Mouse (Mus musculus): Measurements from ENCODE around the gene AC124108.1. TPM values are rescaled to one million over a fixed set of nuclear protein-coding genes. Genes with fewer than 3 reads are reported as not detected.
A peak's percentile ranks its signal among the peaks of the same experiment; 100 is the strongest.

The AC124108.1 gene
- polyA plus RNA-seq, 1 experiment from 2014 or later: 4.8 TPM

GRCm38 (mm10) chr1:132210922-132211321, 19.7 kb downstream of the AC124108.1 start:
- no peak overlapping the region for H3K9ac ChIP-seq (ENCODE audit: low read depth, low read length)
- peaks cover 4% of the 10 kb centered on the region; the same call in 1 of the 2 replicates for H3K4me1 ChIP-seq (replicated peaks; ENCODE audit: control insufficient read depth, insufficient read depth, low read length)
- no peaks in the 10 kb centered on the region for H3K36me3 ChIP-seq (ENCODE audit: control insufficient read depth, insufficient read depth, low read length)
- no peak overlapping the region for H3K4me2 ChIP-seq (replicated peaks; ENCODE audit: low read depth, low read length)
- no peak overlapping the region for H3K4me3 ChIP-seq (ENCODE audit: low read depth, low read length)
- H3K27me3 ChIP-seq (ENCODE audit: control insufficient read depth, insufficient read depth, low read length): peaks cover 2% of the 10 kb centered on the region; the same call in 1 of the 2 replicates
- H3K27ac ChIP-seq (ENCODE audit: low read depth, low read length): no peak overlapping the region
- ATAC-seq (ENCODE audit: low FRiP score) (no peak), DNase-seq (ENCODE audit: low spot score) (peak; percentile 70)
- WGBS: 14% methylated on average over 7 of the region's 7 CpGs
- no peaks in the 10 kb centered on the region for H3K9me3 ChIP-seq (ENCODE audit: control insufficient read depth, low read length)

DNA sequence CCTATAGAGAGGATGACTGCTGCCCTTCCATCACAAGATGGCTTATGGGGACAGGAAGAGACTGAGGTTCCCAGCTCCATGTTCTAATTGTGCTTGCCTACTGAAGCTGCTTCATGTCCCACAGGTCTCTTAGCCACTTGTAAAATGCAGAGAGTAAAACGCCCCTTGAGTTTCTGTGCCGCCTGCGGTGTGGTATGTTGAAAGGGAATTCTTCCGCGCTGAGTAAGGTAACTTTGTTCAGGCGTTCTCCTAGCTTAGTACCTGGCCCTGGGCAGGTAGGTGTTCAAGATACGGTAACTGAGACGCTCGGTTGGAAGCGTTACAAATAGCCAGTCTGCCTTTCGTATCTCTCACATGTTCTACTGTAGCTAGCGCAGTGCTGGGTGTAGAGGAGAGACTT, 20.4 kb downstream of the AC124108.1 start:
- WGBS: 35% methylated on average over 12 of the region's 12 CpGs
- Histone ChIP-seq H3K4me1 (replicated peaks; ENCODE audit: control insufficient read depth, insufficient read depth, low read length) (peaks cover 4% of the 10 kb centered on the region; the same call in 1 of the 2 replicates), H3K36me3 (ENCODE audit: control insufficient read depth, insufficient read depth, low read length) (no peaks in the 10 kb centered on the region), H3K27me3 (ENCODE audit: control insufficient read depth, insufficient read depth, low read length) (peaks cover 2% of the 10 kb centered on the region; the same call in 1 of the 2 replicates), H3K4me3 (ENCODE audit: low read depth, low read length) (no peak overlapping the region), H3K4me2 (replicated peaks; ENCODE audit: low read depth, low read length) (no peak overlapping the region), H3K27ac (ENCODE audit: low read depth, low read length) (no peak overlapping the region), H3K9ac (ENCODE audit: low read depth, low read length) (no peak overlapping the region), H3K9me3 (ENCODE audit: control insufficient read depth, low read length) (no peaks in the 10 kb centered on the region)
- ATAC-seq (ENCODE audit: low FRiP score) (no peak), DNase-seq (ENCODE audit: low spot score) (no peak)

- WGBS: 4% methylated on average over 20 of the region's 20 CpGs
- Histone ChIP-seq H3K9ac (ENCODE audit: low read depth, low read length) (no peak overlapping the region), H3K27me3 (ENCODE audit: control insufficient read depth, insufficient read depth, low read length) (peaks cover under 1% of the 10 kb centered on the region; the same call in 1 of the 2 replicates), H3K27ac (ENCODE audit: low read depth, low read length) (peak overlapping the region; percentile 59; the same call in 1 of the 2 replicates), H3K4me1 (replicated peaks; ENCODE audit: control insufficient read depth, insufficient read depth, low read length) (peaks cover 4% of the 10 kb centered on the region; the same call in 1 of the 2 replicates), H3K4me3 (ENCODE audit: low read depth, low read length) (peak overlapping the region; percentile 21), H3K9me3 (ENCODE audit: control insufficient read depth, low read length) (no peaks in the 10 kb centered on the region), H3K4me2 (replicated peaks; ENCODE audit: low read depth, low read length) (peak overlapping the region; percentile 17), H3K36me3 (ENCODE audit: control insufficient read depth, insufficient read depth, low read length) (no peaks in the 10 kb centered on the region)
- DNase-seq (ENCODE audit: low spot score) (peak; percentile 82), ATAC-seq (ENCODE audit: low FRiP score) (0 out of 2 replicates have a peak, but pooled peaks have one; percentile 5)
Observed at GRCm38 (mm10) chr1:132212218-132212617, 21.0 kb downstream of the AC124108.1 start.

DNA sequence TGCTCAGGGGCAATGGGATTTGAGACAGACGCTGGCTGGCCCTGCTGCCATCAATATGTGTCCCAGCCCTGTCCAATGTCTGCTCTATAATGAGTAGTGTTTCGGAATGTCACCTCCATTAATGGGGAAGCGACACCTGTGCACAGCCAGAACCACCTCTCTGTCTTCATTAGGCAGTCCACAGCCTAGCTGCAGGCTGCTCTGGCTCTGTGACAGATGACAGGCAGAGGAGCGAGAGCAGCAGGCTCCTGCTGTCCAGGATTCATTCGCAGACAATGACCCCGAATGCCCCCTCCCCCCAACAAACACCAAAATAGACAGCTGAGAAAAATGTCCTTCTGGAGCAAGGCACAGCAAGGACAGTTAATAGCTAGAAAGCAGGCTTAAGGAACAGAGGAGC, 21.8 kb downstream of the AC124108.1 start:
- peak; percentile 56 for DNase-seq (ENCODE audit: low spot score)
- no peaks in the 10 kb centered on the region for H3K9me3 ChIP-seq (ENCODE audit: control insufficient read depth, low read length)
- peaks cover 4% of the 10 kb centered on the region; the same call in 1 of the 2 replicates for H3K4me1 ChIP-seq (replicated peaks; ENCODE audit: control insufficient read depth, insufficient read depth, low read length)
- H3K4me3 ChIP-seq (ENCODE audit: low read depth, low read length): no peak overlapping the region
- ATAC-seq (ENCODE audit: low FRiP score): peak; percentile 87
- H3K27ac ChIP-seq (ENCODE audit: low read depth, low read length): peak overlapping the region; percentile 59
- H3K27me3 ChIP-seq (ENCODE audit: control insufficient read depth, insufficient read depth, low read length): no peaks in the 10 kb centered on the region
- WGBS: 22% methylated on average over 6 of the region's 6 CpGs
- no peak overlapping the region for H3K9ac ChIP-seq (ENCODE audit: low read depth, low read length)
- H3K4me2 ChIP-seq (replicated peaks; ENCODE audit: low read depth, low read length): no peak overlapping the region
- no peaks in the 10 kb centered on the region for H3K36me3 ChIP-seq (ENCODE audit: control insufficient read depth, insufficient read depth, low read length)

- H3K27ac ChIP-seq (ENCODE audit: low read depth, low read length): no peak overlapping the region
- no peak overlapping the region for H3K4me2 ChIP-seq (replicated peaks; ENCODE audit: low read depth, low read length)
- WGBS: 59% methylated on average over 3 of the region's 3 CpGs
- ATAC-seq (ENCODE audit: low FRiP score): no peak
- peaks cover 4% of the 10 kb centered on the region; the same call in 1 of the 2 replicates for H3K4me1 ChIP-seq (replicated peaks; ENCODE audit: control insufficient read depth, insufficient read depth, low read length)
- H3K9ac ChIP-seq (ENCODE audit: low read depth, low read length): no peak overlapping the region
- H3K9me3 ChIP-seq (ENCODE audit: control insufficient read depth, low read length): no peaks in the 10 kb centered on the region
- no peaks in the 10 kb centered on the region for H3K27me3 ChIP-seq (ENCODE audit: control insufficient read depth, insufficient read depth, low read length)
- H3K4me3 ChIP-seq (ENCODE audit: low read depth, low read length): no peak overlapping the region
- DNase-seq (ENCODE audit: low spot score): no peak
- H3K36me3 ChIP-seq (ENCODE audit: control insufficient read depth, insufficient read depth, low read length): no peaks in the 10 kb centered on the region
Observed at GRCm38 (mm10) chr1:132216276-132216675, 25.0 kb downstream of the AC124108.1 start.

- WGBS: 35% methylated on average over 2 of the region's 2 CpGs
- Histone ChIP-seq H3K9ac (ENCODE audit: low read depth, low read length) (no peak overlapping the region), H3K4me2 (replicated peaks; ENCODE audit: low read depth, low read length) (no peak overlapping the region), H3K4me1 (replicated peaks; ENCODE audit: control insufficient read depth, insufficient read depth, low read length) (no peaks in the 10 kb centered on the region), H3K9me3 (ENCODE audit: control insufficient read depth, low read length) (no peaks in the 10 kb centered on the region), H3K27ac (ENCODE audit: low read depth, low read length) (no peak overlapping the region), H3K27me3 (ENCODE audit: control insufficient read depth, insufficient read depth, low read length) (no peaks in the 10 kb centered on the region), H3K36me3 (ENCODE audit: control insufficient read depth, insufficient read depth, low read length) (no peaks in the 10 kb centered on the region), H3K4me3 (ENCODE audit: low read depth, low read length) (no peak overlapping the region)
- no peak for DNase-seq (ENCODE audit: low spot score)
- no peak for ATAC-seq (ENCODE audit: low FRiP score)
Observed at GRCm38 (mm10) chr1:132221627-132222026, 30.4 kb downstream of the AC124108.1 start.

- no peak overlapping the region for H3K4me3 ChIP-seq (ENCODE audit: low read depth, low read length)
- DNase-seq (ENCODE audit: low spot score) (no peak), ATAC-seq (ENCODE audit: low FRiP score) (peak; percentile 80)
- H3K4me2 ChIP-seq (replicated peaks; ENCODE audit: low read depth, low read length): no peak overlapping the region
- H3K9ac ChIP-seq (ENCODE audit: low read depth, low read length): no peak overlapping the region
- no peaks in the 10 kb centered on the region for H3K36me3 ChIP-seq (ENCODE audit: control insufficient read depth, insufficient read depth, low read length)
- H3K27me3 ChIP-seq (ENCODE audit: control insufficient read depth, insufficient read depth, low read length): no peaks in the 10 kb centered on the region
- no peak overlapping the region for H3K27ac ChIP-seq (ENCODE audit: low read depth, low read length)
- WGBS: 22% methylated on average over 6 of the region's 6 CpGs
- H3K9me3 ChIP-seq (ENCODE audit: control insufficient read depth, low read length): no peaks in the 10 kb centered on the region
- no peaks in the 10 kb centered on the region for H3K4me1 ChIP-seq (replicated peaks; ENCODE audit: control insufficient read depth, insufficient read depth, low read length)
Observed at GRCm38 (mm10) chr1:132222166-132222565, 30.9 kb downstream of the AC124108.1 start.

DNA sequence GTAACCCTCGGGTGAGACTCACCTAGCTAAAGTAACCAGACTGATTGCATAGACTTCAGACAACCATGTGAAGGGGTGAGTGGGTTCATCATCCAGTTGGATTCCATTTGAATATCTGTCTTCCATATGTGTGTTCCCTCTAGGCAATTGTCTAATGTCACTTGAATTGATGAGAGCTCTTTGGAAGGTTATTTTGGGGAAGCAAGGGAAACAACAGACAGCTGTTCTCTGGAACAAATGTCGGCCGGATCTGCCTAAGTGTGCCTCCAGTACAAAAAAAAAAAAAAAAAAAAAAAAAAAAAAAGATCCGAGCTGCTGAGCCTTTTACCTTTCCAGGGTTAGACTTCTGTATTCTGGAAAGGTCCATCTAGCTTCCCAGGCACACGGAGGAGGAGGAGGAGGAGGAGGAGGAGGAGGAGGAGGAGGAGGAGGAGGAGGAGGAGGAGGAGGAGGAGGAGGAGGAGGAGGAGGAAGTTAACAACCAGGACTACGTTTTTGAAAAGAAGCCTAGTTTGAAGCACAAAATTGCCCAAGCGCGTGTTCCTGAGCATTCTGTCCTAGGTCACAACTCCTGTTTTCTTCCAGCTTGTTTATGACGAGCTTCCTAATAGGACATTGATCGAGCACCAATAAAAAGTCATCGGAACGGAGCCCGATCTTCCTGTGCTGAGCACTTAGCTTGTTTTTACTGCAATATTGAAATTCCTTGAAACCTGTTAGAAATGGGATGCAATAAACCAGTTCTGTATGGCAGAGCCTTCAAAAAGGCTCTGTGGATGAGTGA, 35.2 kb downstream of the AC124108.1 start:
- DNase-seq (ENCODE audit: low spot score): no peak
- H3K4me2 ChIP-seq (replicated peaks; ENCODE audit: low read depth, low read length): no peak overlapping the region
- no peaks in the 10 kb centered on the region for H3K36me3 ChIP-seq (ENCODE audit: control insufficient read depth, insufficient read depth, low read length)
- ATAC-seq (ENCODE audit: low FRiP score): no peak
- no peaks in the 10 kb centered on the region for H3K9me3 ChIP-seq (ENCODE audit: control insufficient read depth, low read length)
- no peak overlapping the region for H3K9ac ChIP-seq (ENCODE audit: low read depth, low read length)
- no peak overlapping the region for H3K4me3 ChIP-seq (ENCODE audit: low read depth, low read length)
- H3K27me3 ChIP-seq (ENCODE audit: control insufficient read depth, insufficient read depth, low read length): no peaks in the 10 kb centered on the region
- H3K27ac ChIP-seq (ENCODE audit: low read depth, low read length): no peak overlapping the region
- WGBS: 80% methylated on average over 12 of the region's 13 CpGs
- H3K4me1 ChIP-seq (replicated peaks; ENCODE audit: control insufficient read depth, insufficient read depth, low read length): no peaks in the 10 kb centered on the region

- 81% methylated on average over 3 of the region's 3 CpGs for WGBS
- H3K9ac ChIP-seq (ENCODE audit: low read depth, low read length): no peak within 1 kb of the TSS
- ATAC-seq (ENCODE audit: low FRiP score) (no peak), DNase-seq (ENCODE audit: low spot score) (no peak)
- no peak within 1 kb of the TSS for H3K4me3 ChIP-seq (ENCODE audit: low read depth, low read length)
- no peak within 1 kb of the TSS for H3K4me2 ChIP-seq (replicated peaks; ENCODE audit: low read depth, low read length)
- H3K9me3 ChIP-seq (ENCODE audit: control insufficient read depth, low read length): no peaks in the 10 kb centered on the region
- H3K4me1 ChIP-seq (replicated peaks; ENCODE audit: control insufficient read depth, insufficient read depth, low read length): peaks cover 2% of the 10 kb centered on the region; the same call in 1 of the 2 replicates
- no peaks in the 10 kb centered on the region for H3K36me3 ChIP-seq (ENCODE audit: control insufficient read depth, insufficient read depth, low read length)
- no peaks in the 10 kb centered on the region for H3K27me3 ChIP-seq (ENCODE audit: control insufficient read depth, insufficient read depth, low read length)
- H3K27ac ChIP-seq (ENCODE audit: low read depth, low read length): no peak within 1 kb of the TSS
Observed at GRCm38 (mm10) chr1:132229667-132230066, 38.4 kb downstream of the AC124108.1 start, which contains the start of gene Gm10188. Gene Gm10188 (minus strand): TSS chr1:132229767.
